Mouse (Mus musculus) cerebellum, postnatal 25 days (tissue): ENCODE data around the gene Arfgef3.

Source experiments
- DNase-seq, 2 experiments: peaks; one replicate each; pipeline ENCODE4 v3.0.0; 2021; ENCODE audit warnings: mixed read lengths in 2 of 2

Gene Arfgef3

DNA sequence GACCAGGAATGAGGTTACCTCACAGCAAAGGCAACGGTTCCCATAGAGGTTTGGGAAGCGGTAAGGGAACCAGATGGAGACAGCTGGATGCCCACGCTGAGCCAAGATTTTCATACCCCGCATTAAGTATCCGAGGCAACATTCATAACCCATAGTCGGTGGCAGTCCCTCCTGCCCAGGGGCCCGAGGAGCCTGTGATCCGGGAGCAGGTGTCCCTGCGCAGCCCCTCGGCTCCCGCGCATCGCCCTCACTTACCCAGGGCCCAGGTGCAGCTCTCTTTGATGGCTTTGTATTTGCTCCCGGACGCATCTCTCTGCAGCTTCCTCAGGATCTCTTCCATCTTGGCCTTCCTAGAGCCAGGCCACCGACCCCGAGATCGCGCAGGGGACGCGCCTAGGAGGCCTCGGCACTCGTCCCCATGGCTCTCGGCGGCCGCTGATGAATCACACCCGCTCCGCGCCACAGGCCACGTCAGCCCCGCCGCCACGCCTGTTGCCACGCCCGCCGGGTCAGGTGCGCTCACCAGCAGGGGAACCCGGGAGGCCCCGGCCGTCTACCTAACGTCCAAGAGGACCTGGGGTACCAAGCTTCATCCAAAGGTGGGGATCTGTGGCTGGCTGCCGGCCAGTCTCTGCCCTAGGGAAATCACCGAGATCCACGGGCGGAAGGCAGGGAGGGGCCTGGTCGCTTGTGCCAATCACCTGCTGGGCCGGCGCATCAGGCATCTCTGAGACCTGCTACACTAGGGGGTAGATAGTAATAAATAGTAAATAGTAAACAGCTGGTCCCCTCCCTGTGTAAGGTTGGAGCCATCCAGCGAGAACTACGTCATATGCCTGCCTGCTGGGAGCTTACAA lies at the start of gene Arfgef3:
Arfgef3 (minus strand) TSS at position 664 of the 857 bp plus-strand sequence.
- peak; percentile 95 for DNase-seq

DNA sequence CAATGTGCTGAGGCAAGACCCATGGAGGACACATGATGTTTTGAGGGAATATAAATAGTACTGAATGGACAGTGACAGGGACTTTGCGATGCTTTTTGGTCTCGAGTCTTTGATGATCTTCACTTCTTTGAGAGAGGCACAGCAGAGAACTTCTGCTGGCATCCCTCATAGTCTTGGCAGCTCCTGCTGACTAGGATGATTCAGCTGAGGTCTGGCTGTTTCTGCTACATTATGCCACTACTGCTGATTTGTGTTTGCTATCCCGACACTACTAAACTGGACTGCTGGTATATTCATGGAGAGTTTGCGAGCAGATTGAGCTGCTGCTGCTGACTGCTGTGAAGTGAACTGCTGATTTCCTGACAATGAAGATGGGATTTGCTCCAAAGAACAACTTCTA lies 46.3 kb upstream of the Arfgef3 start:
- no peak for DNase-seq

DNA sequence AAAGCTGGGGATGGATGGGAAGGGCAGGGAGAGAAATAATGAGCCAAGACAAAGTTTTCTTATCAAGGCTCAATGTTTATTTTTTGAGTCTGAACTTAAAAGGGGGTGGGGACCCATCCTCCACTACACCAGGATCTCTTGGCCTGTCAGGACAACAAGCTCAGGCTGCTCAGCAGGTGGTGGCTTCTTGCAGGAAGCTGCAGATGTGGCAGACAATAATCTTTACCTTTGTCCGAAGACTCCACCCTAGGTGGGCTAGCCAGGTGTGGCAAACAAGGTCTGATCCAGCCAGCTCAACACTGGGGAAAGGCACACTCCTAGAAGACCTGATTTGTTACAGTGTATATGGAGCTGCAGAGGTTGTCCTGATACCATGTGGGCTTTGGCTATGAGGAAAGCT lies 44.9 kb upstream of the Arfgef3 start:
- DNase-seq, result no peak

DNA sequence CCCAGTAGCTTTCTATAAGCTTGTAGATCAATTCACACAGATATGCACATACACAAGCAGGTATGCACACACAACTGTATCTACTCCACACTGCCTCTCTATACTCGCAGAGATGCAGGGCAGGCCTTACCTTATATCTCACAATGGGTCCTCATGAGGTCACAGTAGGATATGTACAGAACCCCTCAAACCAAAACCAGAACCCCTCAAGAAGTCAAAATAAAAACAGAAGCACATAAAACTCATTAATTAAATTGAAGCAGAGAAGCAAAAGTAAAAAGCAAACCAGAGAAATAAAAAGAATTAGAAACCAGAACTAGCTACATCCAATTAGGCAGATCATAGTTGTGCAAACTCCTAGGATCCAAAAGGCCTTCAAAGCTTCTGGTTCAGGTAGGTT lies 42.9 kb upstream of the Arfgef3 start, which contains the start of gene Gm4922:
Gm4922 (minus strand) TSS at position 101 of the 400 bp plus-strand sequence.
- no peak for DNase-seq

DNA sequence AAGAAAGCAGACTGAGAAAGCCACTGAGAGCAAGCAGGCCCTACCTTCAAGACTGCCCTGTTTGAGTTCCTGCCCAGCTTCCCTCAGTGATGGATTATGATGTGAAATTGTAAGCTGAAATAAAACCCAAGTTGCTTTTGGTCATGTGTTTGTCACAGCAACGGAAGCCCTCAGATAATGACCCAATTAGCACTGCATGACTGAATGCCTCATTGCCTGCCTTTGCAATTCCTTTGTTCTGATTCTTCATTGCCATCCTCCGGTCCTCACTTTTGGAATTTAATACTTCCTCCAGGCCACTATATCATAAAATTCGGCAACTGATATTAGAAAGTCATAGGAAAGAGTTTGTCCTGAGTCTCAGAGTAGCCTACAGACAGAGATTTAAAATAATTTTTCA lies 33.8 kb upstream of the Arfgef3 start:
- no peak for DNase-seq

DNA sequence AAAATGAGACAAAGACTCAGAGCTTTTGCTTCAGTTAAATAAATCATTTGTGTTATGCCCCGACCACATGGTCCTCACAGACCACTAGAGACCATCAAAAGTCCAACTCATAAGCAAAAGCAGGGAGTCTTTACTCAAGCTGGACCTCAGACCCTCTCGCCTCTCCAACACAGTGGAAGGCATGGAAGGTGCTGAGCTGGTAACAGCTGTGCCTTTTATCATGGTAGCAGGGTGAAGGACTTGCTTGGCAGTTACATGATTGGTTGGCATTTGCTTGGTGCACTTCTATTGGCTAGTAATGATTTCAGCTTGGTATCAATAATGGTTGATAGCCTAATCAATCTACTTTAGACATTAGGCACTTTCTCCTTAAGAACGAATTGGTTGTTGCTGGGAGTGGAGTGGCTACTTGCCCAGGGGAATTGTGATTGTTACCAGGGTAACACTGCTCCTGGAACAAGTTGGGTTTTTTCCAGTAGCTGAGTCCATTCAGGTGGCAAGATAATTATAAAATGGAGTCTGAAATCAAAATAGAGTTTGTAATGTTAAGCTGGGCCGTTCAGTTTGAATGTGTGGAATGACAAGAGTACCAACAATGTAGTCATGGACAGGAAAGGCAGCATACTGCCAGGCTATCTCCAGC lies 28.9 kb upstream of the Arfgef3 start:
- DNase-seq, result no peak

DNA sequence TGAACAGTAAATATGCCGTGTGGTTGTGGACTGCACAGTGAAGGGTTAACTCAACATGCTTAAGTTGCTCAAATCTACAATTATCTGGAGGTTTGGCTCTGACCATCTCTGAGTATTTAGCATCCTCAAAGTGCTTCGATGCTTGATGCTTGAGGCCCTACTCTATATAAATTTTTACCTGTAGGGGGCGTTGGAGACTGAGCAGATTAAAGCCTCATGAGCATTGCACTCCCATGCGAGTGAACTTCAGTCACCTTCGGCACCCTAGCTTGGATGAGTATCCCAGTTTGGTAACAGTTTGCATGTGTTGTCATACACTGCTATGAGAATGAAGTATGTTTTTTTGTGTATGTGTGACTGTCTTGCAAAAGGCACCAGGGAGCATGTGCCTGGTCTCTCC lies 26.2 kb upstream of the Arfgef3 start:
- no peak for DNase-seq

DNA sequence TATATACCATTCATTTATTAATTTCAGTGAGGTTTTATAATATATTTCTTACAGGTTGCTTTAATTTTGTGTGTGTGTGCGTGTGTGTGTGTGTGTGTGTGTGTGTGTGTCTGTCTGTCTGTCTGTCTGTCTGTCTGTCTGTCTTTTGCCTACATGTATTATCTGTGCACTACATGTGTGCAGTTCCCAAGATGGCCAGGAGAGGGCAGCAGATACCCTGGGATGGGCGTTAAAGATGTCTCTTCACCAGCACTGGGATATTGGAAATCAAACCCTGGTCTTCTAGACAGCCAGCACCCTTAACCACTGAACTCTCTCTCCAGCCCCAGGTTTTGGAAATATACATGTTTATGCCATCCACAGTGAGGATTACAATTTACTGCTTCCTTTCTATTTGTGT lies 16.5 kb upstream of the Arfgef3 start:
- DNase-seq, result peak; percentile 40 to 63

DNA sequence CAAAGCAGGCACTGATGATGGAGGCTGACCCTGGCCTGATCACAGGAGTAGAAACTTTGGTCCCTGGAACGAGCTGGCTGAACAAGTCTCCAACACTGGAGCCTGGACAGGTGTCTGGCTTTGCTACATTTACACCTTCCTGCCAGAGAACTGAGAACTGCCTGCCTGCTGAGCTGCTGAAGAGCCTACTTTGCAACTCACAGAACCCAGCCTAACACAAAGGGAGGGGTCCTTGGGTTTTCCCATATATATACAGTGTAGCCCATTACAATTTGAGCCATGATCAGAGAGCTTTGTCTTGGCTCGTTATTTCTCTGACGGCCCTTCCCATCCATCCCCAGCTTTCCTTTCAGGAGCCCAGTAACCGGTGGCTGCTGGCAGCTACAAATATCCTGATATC lies 6.3 kb upstream of the Arfgef3 start:
- no peak for DNase-seq

DNA sequence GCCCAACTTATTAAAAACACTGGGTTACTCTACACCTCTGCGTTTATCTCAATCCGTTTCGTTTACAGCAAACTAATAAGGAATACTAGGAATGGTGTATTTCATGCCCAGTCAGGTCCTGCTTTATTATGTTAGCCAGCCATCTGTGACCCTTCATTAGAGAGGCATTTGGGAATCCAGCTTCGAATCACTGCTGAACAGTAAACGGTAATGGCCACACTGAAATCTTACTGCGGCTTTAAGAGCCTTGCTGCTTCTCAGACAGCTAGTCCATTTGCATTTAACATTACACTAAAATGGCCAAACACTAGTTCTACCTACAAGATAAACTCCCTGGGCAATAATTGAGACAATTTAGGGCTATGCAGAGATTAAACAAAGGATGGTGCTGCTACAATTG lies 1.7 kb downstream of the Arfgef3 start:
- peak; percentile 33 to 41 for DNase-seq

DNA sequence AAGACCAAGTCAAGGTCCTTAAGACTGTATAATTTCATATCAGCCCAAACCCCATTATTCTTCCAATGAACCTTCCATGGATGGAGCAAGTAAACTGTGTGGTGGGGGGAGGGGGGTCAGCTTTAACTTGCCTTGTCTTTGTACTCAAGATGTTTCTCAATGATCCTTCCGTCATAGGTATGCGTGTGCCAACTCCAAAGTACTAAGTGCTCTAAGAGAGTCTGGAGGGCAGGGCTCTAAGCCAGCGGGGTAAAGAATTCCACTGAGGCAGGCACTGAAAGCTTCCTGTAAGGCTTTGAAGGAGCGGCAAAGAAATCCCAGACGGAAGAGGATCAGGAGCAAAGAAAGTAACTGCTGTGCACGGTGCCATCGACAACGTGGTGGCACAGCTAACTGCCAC lies 2.7 kb downstream of the Arfgef3 start:
- DNase-seq, result peak; percentile 26 to 31

DNA sequence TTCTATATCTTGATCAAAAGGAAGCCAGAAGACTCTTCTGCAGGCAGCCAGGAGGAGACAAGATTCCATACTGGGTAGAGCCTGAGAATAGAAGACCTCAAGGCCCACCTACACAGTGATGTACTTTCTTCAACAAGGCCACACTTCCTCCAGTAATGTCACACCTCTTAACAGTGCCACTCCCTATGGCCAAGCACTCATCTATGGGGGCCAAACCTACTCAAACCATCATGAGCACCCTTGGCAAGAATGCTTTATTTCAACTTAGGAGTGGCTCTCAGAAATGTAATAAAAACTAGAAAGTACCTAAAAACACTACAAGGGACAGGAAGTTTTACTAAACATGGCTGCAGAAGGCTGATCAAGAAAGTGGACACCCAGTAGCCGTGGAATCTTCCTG lies 15.2 kb downstream of the Arfgef3 start:
- DNase-seq, result no peak

DNA sequence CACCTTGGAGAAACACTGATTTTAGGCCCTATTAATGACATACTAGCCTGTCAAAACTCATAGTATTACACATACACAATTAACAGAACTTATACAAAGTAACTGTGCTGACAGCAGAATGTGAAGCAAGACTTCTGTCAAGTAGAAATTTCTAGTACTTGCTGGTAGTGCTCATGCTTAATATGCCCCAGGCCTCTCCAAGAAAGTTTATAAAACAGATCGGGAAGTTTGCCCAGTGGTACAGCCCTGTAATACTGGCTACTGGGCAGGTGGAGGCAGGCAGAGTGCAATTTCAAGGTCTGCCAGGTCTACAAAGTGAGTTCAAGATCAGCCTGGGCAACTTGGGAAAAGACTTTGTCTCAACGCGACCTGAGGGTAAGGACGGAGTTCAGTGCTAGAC lies 32.3 kb downstream of the Arfgef3 start:
- DNase-seq, result no peak

DNA sequence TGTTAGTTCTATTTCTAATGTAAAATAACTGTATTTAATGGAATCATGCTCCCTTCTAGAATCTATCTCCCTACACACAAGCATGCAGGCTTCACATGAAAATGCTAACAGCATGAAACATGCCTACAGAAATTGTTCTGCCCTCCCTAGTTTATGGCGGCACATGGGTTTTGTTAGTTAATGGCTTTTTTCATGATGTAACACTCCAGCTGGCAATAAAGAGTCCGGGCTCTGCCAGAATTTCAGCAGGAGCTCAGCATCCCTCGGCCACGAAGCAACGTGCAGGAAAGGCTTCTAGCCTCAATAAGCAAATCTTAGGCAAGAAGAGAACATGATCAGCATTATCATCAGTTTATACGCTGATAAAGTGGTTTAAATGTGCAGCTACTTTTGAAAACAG lies 32.8 kb downstream of the Arfgef3 start:
- peak; percentile 83 to 86 for DNase-seq

DNA sequence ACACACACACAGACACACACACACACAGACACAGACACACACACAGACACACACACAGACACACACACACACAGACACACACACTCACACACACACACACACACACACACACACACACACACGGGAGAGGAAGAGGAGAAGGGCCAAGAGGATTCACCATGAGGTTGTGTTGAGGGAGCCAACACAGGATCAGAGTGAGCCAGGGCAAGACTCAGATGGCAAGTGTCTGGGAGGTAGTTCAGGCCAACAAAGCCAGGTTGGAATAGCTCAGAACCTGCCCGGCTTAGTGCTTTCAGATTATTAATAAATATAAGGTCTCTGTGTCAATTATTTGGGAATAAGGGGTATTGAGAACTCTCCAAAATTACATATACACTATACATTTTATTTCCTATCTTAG lies 33.9 kb downstream of the Arfgef3 start:
- DNase-seq, result peak in 1 of 2 experiments; percentile 46

DNA sequence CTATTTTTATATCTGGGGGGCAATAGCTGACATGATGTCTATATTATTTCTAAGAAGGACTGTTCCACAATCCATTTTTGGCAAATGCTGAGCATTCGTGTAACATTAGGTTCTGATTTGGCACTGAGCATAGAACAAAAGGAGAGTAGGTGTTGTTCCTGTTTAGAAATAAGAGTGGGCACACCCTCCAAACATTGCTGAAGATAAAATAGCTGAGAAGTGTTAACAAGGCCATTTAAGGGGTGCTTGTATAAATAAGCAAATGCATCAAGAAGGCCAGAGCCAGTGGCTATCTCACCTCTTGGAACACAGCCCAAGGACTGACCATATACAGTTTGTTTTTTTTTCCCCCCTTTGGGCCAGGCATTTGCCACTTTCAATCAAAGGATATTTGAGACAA lies 35.1 kb downstream of the Arfgef3 start:
- DNase-seq, result peak in 1 of 2 experiments; percentile 24

DNA sequence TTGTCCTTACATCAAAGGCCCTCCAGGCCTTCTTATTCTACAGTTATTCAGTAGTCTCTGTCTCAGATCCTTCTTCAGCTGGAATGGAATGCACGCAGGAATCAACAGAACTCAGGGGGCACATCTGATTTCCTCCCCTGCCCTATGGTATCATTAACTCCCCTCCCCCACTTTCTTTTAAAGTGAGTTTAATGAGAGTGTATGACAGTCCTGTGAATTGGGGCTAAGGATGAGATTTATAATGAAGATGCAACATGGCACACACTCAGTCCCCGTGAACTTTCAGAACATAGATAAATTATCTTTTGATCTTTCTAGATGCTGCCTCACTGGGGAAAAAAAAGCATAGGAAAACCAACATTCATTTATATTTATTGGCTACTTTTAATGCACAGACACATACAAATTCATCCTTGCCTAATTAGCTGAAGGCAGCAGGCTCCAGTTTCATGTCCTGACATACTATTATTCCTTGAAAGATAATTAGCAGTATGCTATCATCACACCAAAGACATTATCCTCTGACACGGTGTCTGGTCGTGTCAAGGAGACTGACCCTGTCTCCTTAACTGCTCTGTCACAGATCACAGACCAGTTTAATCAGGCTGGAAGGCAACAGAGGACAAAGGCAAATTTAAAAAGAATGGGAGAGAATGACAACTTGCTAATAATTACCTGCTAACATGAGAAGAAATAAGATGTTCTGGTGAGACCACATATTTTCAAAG lies 39.2 kb downstream of the Arfgef3 start:
- no peak for DNase-seq

DNA sequence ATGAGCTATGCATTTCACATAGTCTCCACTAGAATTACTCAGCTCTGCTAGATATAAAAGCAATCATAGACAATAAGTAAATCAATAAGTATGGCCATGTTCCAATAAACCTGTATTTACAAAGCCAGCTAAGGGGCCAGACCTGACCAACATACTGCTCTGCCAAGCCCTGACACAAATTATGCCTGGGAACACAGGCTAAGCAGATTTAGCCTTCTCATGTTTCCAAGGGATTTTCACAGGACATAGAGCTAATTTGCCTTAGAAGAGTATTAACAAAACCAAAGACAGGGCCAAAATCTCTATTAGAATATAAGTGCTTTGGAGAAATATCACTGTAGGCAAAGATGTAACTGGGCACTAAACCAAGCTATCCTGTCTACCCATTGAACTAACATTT lies 42.2 kb downstream of the Arfgef3 start:
- no peak for DNase-seq

DNA sequence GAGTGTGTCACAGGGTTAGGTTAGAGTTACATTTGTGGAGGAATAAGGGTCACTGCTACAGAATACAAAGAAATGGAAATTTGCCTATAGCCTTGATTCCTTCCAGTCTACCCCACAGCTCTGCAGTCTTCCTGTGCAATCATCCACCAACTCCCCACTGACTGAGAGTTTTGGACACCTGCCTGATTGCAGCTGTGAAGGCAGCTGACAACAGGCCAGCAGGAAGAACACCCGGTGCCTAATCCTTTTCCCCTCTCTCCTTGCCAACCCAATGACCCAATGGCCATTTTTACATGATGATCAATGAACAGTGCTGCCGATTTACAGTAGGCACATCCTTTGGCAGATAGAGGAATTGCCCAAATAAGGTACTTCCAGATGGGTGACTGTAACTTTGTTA lies 43.6 kb downstream of the Arfgef3 start:
- DNase-seq, result peak; percentile 45 to 60

DNA sequence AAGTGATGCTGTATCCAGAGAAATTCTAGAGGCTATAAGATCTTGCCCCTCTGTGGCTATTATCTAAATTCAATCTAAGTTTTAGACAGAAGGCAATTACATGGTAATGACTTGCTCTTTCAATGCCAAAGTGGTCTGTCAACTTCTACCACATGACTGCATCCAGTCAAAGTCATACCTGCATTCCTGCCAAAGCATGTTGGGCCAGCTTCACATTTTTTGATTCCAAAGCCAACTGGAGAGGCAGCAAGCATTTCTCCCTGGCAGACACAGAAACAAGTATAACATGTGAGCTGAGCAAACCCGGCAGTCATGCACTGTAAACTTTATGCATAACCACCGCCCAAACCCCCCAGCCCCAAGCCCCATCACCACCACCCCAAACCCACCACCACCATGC lies 44.6 kb downstream of the Arfgef3 start:
- no peak for DNase-seq

DNA sequence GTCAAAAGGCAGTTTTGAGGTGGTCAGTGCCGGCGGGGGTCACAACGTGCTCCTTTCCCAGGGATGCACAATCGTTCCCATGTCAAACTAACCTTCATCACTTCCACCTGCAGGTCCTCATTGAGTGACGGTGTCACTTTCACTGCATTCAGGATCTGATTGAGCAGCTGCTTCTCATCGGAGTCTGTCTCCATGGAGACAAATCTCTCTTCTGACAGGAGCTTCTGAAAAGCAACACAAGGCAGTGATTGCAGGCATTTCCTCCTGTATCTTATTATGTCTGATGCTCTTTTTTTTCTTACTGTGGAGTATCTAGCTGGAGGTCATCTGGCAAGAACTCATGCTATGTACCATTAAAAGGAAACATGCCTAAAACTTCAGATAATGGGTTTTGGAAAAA lies 47.3 kb downstream of the Arfgef3 start:
- DNase-seq, result no peak

DNA sequence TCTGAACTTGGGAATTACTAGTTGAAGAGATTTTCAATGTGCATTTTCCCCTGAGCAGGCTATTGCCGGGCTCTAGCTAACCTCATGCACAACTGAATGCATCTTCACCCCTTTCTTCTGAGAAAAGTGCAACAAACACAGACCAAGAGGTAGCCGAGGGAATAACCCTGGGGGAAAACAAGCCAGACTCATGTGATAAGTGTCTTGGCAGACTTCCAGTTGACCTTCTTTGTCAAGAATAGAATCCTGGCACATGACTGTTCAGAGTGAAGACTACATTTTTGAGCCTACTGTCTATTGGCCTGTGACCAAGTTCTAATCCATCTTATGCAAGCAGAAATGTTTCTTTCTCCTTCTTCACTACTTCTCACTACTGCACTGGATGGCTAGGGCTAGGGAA lies 55.5 kb downstream of the Arfgef3 start:
- peak in 1 of 2 experiments; percentile 27 for DNase-seq

DNA sequence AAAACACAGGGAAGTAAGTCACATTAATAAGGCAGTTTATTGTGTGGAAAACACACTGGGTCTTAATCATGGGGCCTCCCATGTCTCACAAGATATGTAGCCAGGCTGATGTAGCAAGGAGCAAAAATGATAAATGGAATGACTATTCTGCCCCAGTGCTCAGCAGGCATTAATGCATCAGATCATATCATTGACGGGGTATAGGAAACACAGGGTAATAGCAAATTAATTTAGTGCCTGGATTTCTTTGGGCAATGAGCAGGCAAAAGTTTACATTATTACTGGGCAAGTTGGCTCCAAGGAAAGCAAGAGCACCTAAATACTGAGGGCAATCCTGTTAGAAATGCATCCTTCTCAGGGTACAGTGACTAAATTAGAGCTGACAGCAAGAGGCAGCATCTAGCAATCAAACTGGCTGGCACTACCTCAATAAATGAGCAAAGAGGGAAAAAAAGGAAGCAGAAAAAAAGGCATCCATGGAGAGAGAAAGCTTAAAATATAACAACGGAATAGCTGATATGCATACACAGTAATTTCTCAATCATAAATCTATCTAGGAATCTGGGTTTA lies 62.3 kb downstream of the Arfgef3 start:
- DNase-seq, result no peak
